Mouse (Mus musculus) thymus, adult 2 months (tissue): ENCODE results near the gene Psma7.

ENCODE experiments used
- CTCF ChIP-seq: fragments of 200-500 bp; IDR thresholded peaks from 2 replicates; pipeline ENCODE4 v1.5.1; 2012; ENCODE audit warnings: mild to moderate bottlenecking, control low read depth, low read length, moderate library complexity, borderline replicate concordance; ENCODE audit not compliant: control insufficient read depth, poor library complexity, insufficient read depth; ENCODE audit errors: extremely low read depth
- POLR2A ChIP-seq: fragments of 200-500 bp; IDR thresholded peaks from 2 replicates; pipeline ENCODE4 v1.6.1; 2012; ENCODE audit warnings: mild to moderate bottlenecking, low read length, control low read depth, moderate library complexity; ENCODE audit not compliant: control insufficient read depth, poor library complexity, insufficient read depth; ENCODE audit errors: extremely low read depth

GRCm38 (mm10) chr2:180085926-180086636 is 43.8 kb upstream of the Psma7 start:
- TF ChIP-seq CTCF (no peak), POLR2A (no peak)
